Mouse (Mus musculus) limb, embryonic 13.5 days (tissue): Measurements from ENCODE around the gene Pdia2. TPM values are rescaled to one million over a fixed set of nuclear protein-coding genes. Genes with fewer than 3 reads are reported as not detected.

Experiments used
- ATAC-seq: fragments of 200-750 bp; cut with Nextera tagmentation; 2 replicates; pipeline ENCODE4 v1.8.0; 2017; ENCODE audit warnings: low read depth, moderate number of reproducible peaks, moderate TSS enrichment; ENCODE audit not compliant: low FRiP score
- H3K27ac ChIP-seq: fragments of 300-500 bp; sonication (generic); 2 replicates; pipeline ENCODE4 v1.5.1; 2015; ENCODE audit warnings: inconsistent platforms, mild to moderate bottlenecking, moderate library complexity
- H3K27me3 ChIP-seq: fragments of 300-500 bp; sonication (generic); 2 replicates; pipeline ENCODE4 v1.6.1; 2015; ENCODE audit warnings: mild to moderate bottlenecking, inconsistent platforms
- H3K36me3 ChIP-seq: fragments of 300-500 bp; sonication (generic); 2 replicates; pipeline ENCODE4 v1.6.1; 2015; ENCODE audit warnings: inconsistent platforms, mild to moderate bottlenecking, moderate library complexity
- H3K4me1 ChIP-seq: fragments of 300-500 bp; sonication (generic); 2 replicates; pipeline ENCODE4 v1.6.1; 2015; ENCODE audit warnings: inconsistent platforms
- H3K4me2 ChIP-seq: fragments of 300-500 bp; sonication (generic); replicated peaks from 2 replicates; pipeline ENCODE4 v1.6.1; 2015; ENCODE audit warnings: inconsistent platforms, mild to moderate bottlenecking, moderate library complexity
- H3K4me3 ChIP-seq: fragments of 300-500 bp; sonication (generic); 2 replicates; pipeline ENCODE4 v1.5.1; 2015; ENCODE audit warnings: moderate library complexity, mild to moderate bottlenecking, inconsistent platforms
- H3K9ac ChIP-seq: fragments of 300-500 bp; sonication (generic); 2 replicates; pipeline ENCODE4 v1.6.1; 2015; ENCODE audit warnings: mild to moderate bottlenecking, inconsistent platforms
- H3K9me3 ChIP-seq: fragments of 300-500 bp; sonication (generic); 2 replicates; pipeline ENCODE4 v1.6.1; 2016; ENCODE audit warnings: inconsistent platforms
- WGBS: fragments of 180-500 bp; shearing (Covaris S2); methylation state at CpG from one replicate; pipeline ENCODE4 v1.1.7; 2015; 5-methylcytosine and 5-hydroxymethylcytosine counted together
- polyA plus RNA-seq: library from polyadenylated mRNA; unstranded; fragments of >200 nt; fragmentation: Nextera tagmentation; extraction: Ambion mirVana; gene quantifications from 2 replicates; pipeline ENCODE4 v1.2.1, GENCODE M21; 2015

Pdia2 gene
- polyA plus RNA-seq, 1 experiment from 2014 or later = 0.25 TPM

DNA sequence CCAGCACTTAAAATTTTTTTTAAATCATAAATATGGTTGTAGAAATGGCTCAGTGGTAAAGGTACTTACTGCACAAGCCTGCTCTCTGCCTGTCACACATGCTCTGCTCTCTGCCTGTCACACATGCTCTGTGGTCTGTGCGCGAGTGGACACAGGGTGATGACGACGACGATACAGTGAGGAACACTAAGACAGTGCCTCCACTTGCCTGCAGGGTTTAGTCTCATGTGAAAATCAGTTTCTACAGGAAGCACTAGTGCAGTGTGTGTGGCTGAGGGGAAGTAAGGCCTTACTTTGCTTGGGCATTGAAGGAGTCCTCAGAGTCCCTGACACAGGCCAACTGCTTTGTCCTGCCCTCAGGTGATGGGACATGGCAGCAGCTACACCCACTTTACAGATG is 30.9 kb upstream of the Pdia2 start:
- WGBS = 87% methylated on average over 5 of the region's 5 CpGs
- H3K27ac ChIP-seq = no peak overlapping the region
- no peak for ATAC-seq
- peaks cover 7% of the 10 kb centered on the region for H3K36me3 ChIP-seq
- no peaks in the 10 kb centered on the region for H3K27me3 ChIP-seq
- H3K9ac ChIP-seq = no peak overlapping the region
- no peak overlapping the region for H3K4me3 ChIP-seq
- no peak overlapping the region for H3K4me2 ChIP-seq
- no peaks in the 10 kb centered on the region for H3K4me1 ChIP-seq
- 0 out of 2 replicates have a peak, but pooled peaks cover 3% of the 10 kb centered on the region for H3K9me3 ChIP-seq

DNA sequence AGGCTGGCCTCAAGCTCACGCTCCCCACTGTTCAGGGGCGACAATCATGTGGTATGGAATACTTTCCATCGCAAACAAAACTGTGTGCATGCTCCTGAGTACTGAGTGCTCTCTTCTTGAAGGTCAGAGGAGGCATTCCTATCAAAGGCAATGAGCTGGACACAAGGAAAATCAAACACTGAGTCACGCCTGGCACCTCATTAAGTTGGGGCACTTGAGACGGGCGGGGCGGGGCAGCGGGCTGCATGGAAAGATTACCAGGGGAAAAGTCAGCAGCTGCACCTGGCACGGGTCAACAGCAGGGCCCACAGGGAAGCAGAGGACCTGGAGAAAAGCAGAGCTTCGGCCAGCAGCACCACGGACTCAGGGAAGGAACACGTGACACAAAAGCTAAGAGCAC is 26.3 kb upstream of the Pdia2 start:
- 79% methylated on average over 12 of the region's 12 CpGs for WGBS
- Histone ChIP-seq H3K27ac (no peak overlapping the region), H3K27me3 (no peaks in the 10 kb centered on the region), H3K4me2 (no peak overlapping the region), H3K4me1 (no peaks in the 10 kb centered on the region), H3K4me3 (no peak overlapping the region), H3K9me3 (no peaks in the 10 kb centered on the region), H3K9ac (no peak overlapping the region), H3K36me3 (peaks cover 1% of the 10 kb centered on the region)
- no peak for ATAC-seq

DNA sequence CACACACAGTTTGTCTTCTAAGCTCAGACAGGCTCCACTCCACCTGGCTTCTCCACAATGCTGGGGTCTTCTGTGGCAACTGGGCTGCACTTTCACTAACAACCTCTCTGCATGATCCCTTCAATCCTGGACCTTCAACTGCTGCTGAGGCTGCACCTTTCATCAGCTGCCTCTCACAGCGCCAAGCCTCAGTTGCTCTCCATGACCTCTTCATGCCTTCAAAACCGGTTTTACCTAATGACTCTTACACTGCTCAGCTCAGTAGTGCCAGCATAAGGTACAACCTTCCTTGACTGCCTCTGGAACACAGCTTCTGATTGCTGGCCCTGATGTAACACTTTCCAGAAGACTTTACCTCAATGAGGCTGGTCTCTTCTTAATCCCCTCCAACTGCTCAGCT is 22.6 kb upstream of the Pdia2 start:
- 75% methylated on average over 2 of the region's 2 CpGs for WGBS
- Histone ChIP-seq H3K9me3 (no peaks in the 10 kb centered on the region), H3K27ac (no peak overlapping the region), H3K27me3 (no peaks in the 10 kb centered on the region), H3K4me2 (no peak overlapping the region), H3K36me3 (peaks cover 26% of the 10 kb centered on the region), H3K4me1 (no peaks in the 10 kb centered on the region), H3K4me3 (no peak overlapping the region), H3K9ac (no peak overlapping the region)
- no peak for ATAC-seq

DNA sequence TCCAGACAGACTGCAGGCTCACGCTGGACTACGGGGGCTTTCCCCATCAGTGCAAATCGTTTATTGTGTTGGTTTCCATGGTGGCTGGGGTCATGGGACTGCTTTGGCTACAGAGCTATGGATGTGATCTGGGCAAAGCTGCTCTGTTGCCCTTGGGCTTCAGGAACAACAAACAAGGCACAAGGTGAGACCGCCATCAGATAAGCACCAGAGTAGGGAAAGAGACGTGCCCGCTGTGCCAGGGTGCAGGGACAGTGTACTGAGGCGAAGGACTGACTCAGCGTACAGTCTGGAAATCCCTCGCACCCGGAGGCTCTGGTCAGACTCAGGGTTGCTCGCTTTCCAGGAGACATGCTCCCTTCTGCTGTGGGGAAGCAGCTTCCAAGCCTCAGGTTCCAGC is 13.8 kb upstream of the Pdia2 start:
- no peaks in the 10 kb centered on the region for H3K9me3 ChIP-seq
- peaks cover 39% of the 10 kb centered on the region for H3K36me3 ChIP-seq
- H3K9ac ChIP-seq = no peak overlapping the region
- no peak overlapping the region for H3K4me2 ChIP-seq
- no peaks in the 10 kb centered on the region for H3K27me3 ChIP-seq
- no peak for ATAC-seq
- H3K4me3 ChIP-seq = no peak overlapping the region
- no peak overlapping the region for H3K27ac ChIP-seq
- H3K4me1 ChIP-seq = no peaks in the 10 kb centered on the region
- 86% methylated on average over 11 of the region's 11 CpGs for WGBS

DNA sequence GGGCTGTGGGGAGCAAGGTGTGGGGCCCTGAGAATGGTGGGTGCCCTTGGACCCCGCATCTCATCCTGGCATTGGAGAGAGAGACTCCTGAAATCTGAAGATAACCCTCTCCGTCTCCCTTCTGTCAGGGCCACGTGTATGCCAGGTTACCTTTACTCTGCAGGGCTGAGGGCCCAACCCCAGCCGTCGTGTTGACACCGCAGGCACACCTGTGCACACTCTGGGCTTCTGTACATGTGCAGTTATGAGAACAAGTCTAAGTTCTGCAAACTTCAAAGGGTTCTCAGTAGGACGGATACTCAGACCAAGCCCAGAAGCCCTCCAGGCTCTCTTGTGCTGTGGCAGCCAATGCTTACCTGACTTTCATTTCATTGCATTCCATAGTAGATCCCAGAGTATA is 13.4 kb upstream of the Pdia2 start:
- 88% methylated on average over 7 of the region's 7 CpGs for WGBS
- H3K4me1 ChIP-seq = no peaks in the 10 kb centered on the region
- H3K9me3 ChIP-seq = no peaks in the 10 kb centered on the region
- H3K27me3 ChIP-seq = no peaks in the 10 kb centered on the region
- no peak overlapping the region for H3K4me3 ChIP-seq
- no peak for ATAC-seq
- H3K9ac ChIP-seq = no peak overlapping the region
- H3K4me2 ChIP-seq = no peak overlapping the region
- H3K27ac ChIP-seq = no peak overlapping the region
- peaks cover 36% of the 10 kb centered on the region for H3K36me3 ChIP-seq

DNA sequence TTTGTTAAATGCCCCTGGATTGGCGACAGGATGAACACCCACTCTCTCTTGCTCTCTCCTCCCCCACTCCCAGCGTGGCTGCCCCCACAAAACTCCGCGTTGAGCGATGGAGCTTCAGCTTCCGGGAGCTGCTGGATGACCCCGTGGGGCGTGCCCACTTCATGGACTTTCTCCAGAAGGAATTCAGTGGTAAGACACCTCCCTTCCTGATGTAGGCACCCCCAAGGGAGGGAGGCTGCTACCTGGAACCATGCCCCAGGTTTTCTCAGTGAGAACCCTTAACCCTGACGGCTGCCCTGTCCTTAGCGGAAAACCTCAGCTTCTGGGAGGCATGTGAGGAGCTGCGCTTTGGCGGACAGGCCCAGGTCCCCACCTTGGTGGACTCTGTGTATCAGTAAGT is 8.8 kb upstream of the Pdia2 start, which contains the start of gene Arhgdig:
Gene Arhgdig (minus strand): TSS at position 101 of the 400 bp plus-strand sequence.
- ATAC-seq = no peak
- no peak within 1 kb of the TSS for H3K9ac ChIP-seq
- peaks cover 36% of the 10 kb centered on the region for H3K27me3 ChIP-seq
- no peak within 1 kb of the TSS for H3K4me3 ChIP-seq
- no peak within 1 kb of the TSS for H3K4me2 ChIP-seq
- H3K27ac ChIP-seq = no peak within 1 kb of the TSS
- H3K36me3 ChIP-seq = peaks cover 5% of the 10 kb centered on the region; the same call in 1 of the 2 replicates
- WGBS = 88% methylated on average over 12 of the region's 12 CpGs
- H3K4me1 ChIP-seq = peaks cover 16% of the 10 kb centered on the region
- no peaks in the 10 kb centered on the region for H3K9me3 ChIP-seq

DNA sequence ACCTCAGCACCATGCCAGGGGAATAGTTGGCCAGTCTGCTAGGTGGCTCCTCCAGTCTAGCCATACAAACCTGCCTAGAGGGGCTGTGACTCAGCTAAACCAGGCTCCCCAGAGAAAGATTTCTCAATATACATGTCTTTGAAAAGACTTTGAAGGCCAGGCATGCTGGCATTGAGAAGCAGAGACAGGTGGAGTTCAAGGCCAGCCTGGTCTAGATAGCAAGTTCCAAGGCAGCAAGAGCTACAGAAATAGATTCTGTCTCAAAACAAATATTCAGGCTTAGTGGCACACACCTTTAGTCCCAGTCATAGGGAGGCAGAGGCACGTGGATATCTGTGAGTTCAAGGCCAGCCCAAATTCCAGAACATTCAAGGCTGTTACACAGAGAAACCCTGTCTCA is 7.5 kb upstream of the Pdia2 start:
- ATAC-seq = no peak
- H3K4me1 ChIP-seq = peaks cover 24% of the 10 kb centered on the region
- H3K4me3 ChIP-seq = no peak overlapping the region
- 54% methylated on average over 1 of the region's 1 CpGs for WGBS
- no peaks in the 10 kb centered on the region for H3K36me3 ChIP-seq
- H3K27ac ChIP-seq = no peak overlapping the region
- H3K27me3 ChIP-seq = peaks cover 49% of the 10 kb centered on the region
- no peak overlapping the region for H3K9ac ChIP-seq
- no peaks in the 10 kb centered on the region for H3K9me3 ChIP-seq
- H3K4me2 ChIP-seq = no peak overlapping the region

DNA sequence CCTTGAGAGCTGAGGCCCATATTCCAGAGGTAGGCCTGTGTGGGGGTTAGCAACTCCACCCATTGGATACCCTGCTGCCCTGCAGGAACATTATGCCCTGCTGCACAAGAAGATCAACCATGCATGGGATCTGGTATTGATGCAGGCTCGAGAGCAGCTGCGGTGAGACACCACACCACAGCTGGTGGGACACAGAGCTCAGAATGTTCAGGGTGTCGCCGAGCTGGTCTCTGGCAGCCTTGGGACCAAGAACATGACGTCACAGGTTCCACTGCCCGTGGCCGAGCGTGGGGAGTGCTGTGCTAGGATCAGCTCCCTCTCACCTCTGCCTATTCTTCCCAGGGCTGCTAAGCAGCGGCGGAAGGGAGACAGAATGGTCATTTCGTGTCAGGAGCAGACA is 5.9 kb upstream of the Pdia2 start:
- Histone ChIP-seq H3K9me3 (no peaks in the 10 kb centered on the region), H3K27me3 (peaks cover 65% of the 10 kb centered on the region), H3K36me3 (no peaks in the 10 kb centered on the region), H3K4me3 (no peak overlapping the region), H3K4me2 (no peak overlapping the region; the same call in 1 of the 2 replicates), H3K9ac (no peak overlapping the region), H3K4me1 (peaks cover 33% of the 10 kb centered on the region), H3K27ac (no peak overlapping the region)
- ATAC-seq = no peak
- WGBS = 32% methylated on average over 11 of the region's 11 CpGs

DNA sequence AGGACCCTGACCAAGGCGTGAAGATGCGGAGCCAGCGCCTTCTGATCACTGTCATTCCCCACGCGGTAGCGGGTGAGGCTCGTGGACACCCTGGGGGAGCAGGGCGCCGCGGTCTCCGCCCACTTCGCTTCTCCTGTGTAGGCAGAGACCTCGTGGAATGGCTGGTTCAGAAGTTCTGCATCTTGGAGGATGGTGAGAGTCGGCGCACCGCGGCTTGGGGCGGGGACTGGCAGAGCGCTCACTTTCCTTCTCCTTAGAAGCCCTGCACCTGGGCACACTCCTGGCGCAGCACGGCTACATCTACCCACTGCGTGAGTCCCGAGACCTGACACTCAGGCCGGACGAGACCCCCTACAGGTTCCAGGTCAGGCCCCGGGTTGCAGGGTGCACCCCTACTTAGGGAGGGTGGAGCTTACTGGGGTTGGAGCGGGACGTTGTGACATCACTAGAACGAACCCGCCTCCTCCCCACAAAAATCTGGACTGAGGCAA is 4.5 kb upstream of the Pdia2 start:
- ATAC-seq = no peak
- peaks cover 77% of the 10 kb centered on the region for H3K27me3 ChIP-seq
- H3K4me2 ChIP-seq = peak overlapping the region; percentile 97
- WGBS = 1% methylated on average over 30 of the region's 30 CpGs
- no peaks in the 10 kb centered on the region for H3K9me3 ChIP-seq
- 0 out of 2 replicates have a peak, but pooled peaks cover 4% of the 10 kb centered on the region for H3K36me3 ChIP-seq
- H3K4me1 ChIP-seq = peaks cover 33% of the 10 kb centered on the region
- no peak overlapping the region for H3K27ac ChIP-seq
- peak overlapping the region; percentile 59 for H3K9ac ChIP-seq
- H3K4me3 ChIP-seq = peak overlapping the region; percentile 60

DNA sequence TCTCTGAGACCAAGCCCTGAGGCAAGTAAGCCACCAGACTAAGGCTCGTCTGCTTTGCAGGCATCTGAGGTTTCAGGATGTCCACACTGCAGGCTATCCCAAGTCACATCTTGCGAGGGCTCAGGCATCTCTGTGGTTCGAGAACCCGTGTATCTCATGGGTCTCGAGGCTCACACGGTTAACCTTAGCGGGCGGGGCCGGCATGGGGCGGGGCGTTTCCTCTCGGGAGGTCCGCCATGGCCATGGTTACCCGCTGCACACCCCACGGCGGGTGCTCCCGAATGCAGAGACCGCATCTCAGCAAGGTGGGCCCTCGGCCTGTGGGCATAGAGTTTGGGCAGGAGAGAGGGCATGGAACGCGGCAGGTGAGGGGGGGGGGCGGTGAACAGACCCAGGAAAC is 3.9 kb upstream of the Pdia2 start, which contains the start of gene Rgs11:
Gene Rgs11 (plus strand): TSS at position 215 of the 400 bp plus-strand sequence.
- Histone ChIP-seq H3K27me3 (peaks cover 77% of the 10 kb centered on the region), H3K9me3 (no peaks in the 10 kb centered on the region), H3K4me1 (peaks cover 33% of the 10 kb centered on the region), H3K27ac (no peak within 1 kb of the TSS), H3K36me3 (peaks cover 10% of the 10 kb centered on the region), H3K4me3 (peak within 1 kb of the TSS; percentile 60), H3K4me2 (peak within 1 kb of the TSS; percentile 97), H3K9ac (peak within 1 kb of the TSS; percentile 59)
- 2% methylated on average over 22 of the region's 22 CpGs for WGBS
- no peak for ATAC-seq

DNA sequence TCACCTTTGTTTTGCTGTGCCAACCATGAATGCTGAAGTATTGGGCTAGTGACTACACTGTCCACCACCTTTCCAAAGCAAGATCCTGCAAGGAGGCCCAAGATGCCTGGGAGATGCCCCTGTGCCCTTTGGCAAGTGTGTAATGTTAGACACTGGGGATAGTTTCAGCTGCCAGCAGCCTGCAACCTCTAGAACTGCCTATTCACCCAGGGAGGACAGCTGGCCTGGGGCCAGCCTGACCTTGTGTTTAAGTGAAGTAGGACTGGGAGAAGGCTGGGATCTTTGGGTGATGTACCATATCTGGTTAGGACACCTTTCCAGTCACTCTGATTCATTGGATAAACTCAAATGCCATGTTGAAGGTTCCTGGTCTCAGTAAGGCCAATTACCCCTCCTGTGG is 3.1 kb upstream of the Pdia2 start:
- H3K27me3 ChIP-seq = peaks cover 77% of the 10 kb centered on the region

DNA sequence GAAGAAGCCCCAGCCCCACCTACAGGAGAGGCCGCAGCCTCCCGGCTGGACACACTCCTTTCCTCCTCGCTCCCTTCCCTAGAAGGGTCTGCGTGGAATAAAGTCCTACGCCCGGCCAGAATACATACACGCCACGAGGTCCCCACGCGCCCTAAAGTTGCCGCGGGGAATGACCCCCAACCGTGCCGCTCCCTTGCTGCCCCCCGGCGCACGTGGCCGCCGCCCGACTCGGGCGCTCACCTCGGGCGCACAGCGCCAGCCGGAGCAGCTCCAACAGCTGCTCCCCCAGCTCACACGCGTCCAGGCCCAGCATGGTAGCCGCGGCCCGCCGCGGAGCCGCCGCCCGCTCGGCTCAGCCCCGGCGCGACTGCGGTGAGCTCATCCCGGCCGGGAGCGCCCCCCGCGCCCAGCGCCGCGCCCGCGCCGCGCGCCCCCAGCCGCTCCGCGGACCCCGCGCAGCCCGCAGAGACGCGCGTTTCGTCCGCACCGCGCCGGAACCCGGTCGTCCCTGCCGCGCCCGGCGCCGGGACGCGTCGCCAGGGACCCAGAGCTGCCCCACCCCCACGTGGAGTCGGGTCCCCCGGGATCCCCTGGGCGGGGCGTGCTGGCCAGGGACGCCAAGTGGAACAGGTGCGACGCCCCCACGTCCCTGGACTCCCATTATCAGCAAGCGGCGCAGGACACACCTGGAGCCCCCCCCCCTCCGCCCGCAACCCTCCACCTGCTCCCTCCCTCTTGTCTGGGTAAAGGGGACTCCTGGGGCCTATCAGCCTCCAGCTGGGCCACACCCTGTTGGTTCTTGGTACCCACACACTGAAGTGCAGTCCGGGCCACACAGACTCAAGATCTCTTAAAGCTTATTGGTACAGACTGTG is 2.2 kb upstream of the Pdia2 start:
- under 1% methylated on average over 88 of the region's 92 CpGs for WGBS
- H3K4me3 ChIP-seq = peak overlapping the region; percentile 60
- peaks cover 26% of the 10 kb centered on the region for H3K36me3 ChIP-seq
- H3K9me3 ChIP-seq = no peaks in the 10 kb centered on the region
- H3K27ac ChIP-seq = no peak overlapping the region
- peak overlapping the region; percentile 96 for H3K4me2 ChIP-seq
- peak; percentile 21; the same call in 1 of the 2 replicates for ATAC-seq
- peaks cover 33% of the 10 kb centered on the region for H3K4me1 ChIP-seq
- H3K27me3 ChIP-seq = peaks cover 74% of the 10 kb centered on the region
- H3K9ac ChIP-seq = peak overlapping the region; percentile 68

More for the DNA sequence above, 3.1 kb upstream of the Pdia2 start:
- ATAC-seq = no peak
- Histone ChIP-seq H3K4me3 (peak overlapping the region; percentile 60), H3K9me3 (no peaks in the 10 kb centered on the region), H3K4me2 (peak overlapping the region; percentile 96), H3K9ac (no peak overlapping the region), H3K27ac (no peak overlapping the region), H3K36me3 (peaks cover 17% of the 10 kb centered on the region), H3K4me1 (peaks cover 33% of the 10 kb centered on the region)
